Mouse (Mus musculus): ENCODE results near the gene Nmnat3.

GRCm38 (mm10) chr9:98352332-98352731 lies 65.1 kb downstream of the Nmnat3 start:
- TF ChIP-seq EP300 (IDR thresholded peaks at IDR 0.05; ENCODE audit: low read depth) (no peak), CTCF (IDR thresholded peaks at IDR 0.05; ENCODE audit: low read depth) (no peak)

Data from liver, postnatal 0 days (tissue).